ENCODE assay signal across 15 mouse cellular contexts in the genomic region with DNA sequence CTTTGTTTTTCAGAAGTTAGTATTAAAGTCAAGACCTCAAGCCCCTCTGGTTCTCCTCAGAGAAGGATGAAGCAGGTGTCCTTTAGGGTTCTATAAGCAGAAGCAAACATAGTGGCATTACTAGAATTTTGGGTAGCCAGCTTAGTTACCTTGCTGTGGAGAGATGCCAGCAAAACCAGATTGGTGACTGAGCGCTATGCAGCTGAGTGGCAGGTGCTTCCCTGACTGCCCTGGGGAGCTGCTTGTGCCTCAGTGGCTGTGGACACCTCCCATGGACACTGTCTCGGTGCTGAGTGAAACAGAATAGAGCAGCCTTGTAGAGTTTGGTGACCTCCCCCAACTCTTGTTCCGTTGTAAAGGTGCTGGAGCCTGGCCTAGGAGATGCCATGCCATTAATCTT. TPM values are rescaled to one million over a fixed set of nuclear protein-coding genes. Genes with fewer than 3 reads are reported as not detected.
"Had no signal": no experiment of that assay in that cellular context is flagged by ENCODE, and none has a peak within 500 bp of the region (broad histone marks: within the 10 kb centered on the region; RNA-seq: fewer than 3 reads in every experiment).

No protein-coding gene starts in this region.

- H3K27ac ChIP-seq: lung, embryonic 15.5 days; macrophage; midbrain, embryonic 13.5 days; midbrain, embryonic 15.5 days; neural tube, embryonic 12.5 days; stomach, embryonic 15.5 days; stomach, postnatal 0 days had no signal

- H3K4me3 ChIP-seq: lung, embryonic 15.5 days; megakaryocyte, embryonic 14.5 days; midbrain, embryonic 13.5 days; midbrain, embryonic 15.5 days; neural tube, embryonic 12.5 days; stomach, embryonic 15.5 days had no signal

- DNase-seq: lung, postnatal 14 days; lung, postnatal 36 days; right cerebral cortex, postnatal 14 days; thymus, adult 2 months; thymus, postnatal 25 days; thymus, postnatal 4 days had no signal

RNA-seq across cellular contexts. Expression of a gene that starts 46.5 kb away (rescaled TPM):
- total RNA-seq: midbrain, postnatal 0 days had no signal
